Mouse (Mus musculus): Measurements from ENCODE around the gene Olfr1378.

DNA sequence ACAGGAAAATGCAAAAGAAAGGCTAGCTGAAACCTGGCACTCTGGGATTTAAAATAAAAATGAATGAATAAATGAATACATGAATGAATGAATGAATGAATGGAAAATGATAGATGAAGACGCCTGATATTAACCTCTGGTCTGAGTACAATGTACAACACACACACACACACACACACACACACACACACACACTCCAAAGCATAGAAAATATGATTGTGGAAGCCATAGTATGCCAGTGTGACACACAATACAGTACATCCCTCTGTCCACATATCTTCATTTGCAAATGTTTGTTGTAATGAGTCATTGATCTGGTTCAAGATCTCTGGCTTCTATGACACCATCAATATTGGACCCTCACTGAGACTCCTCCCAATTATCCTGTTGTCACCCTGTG, 34.3 kb upstream of the Olfr1378 start:
- TF ChIP-seq CTCF (IDR thresholded peaks at IDR 0.05; ENCODE audit: borderline replicate concordance, insufficient read depth, low read depth, low read length) (no peak), POLR2A (IDR thresholded peaks at IDR 0.05; ENCODE audit: borderline replicate concordance, insufficient read depth, low read length) (no peak)

Measured in cerebellum, adult 2 months (tissue).